Mouse (Mus musculus): ENCODE data around the gene Hspa4.

Hspa4 gene

DNA sequence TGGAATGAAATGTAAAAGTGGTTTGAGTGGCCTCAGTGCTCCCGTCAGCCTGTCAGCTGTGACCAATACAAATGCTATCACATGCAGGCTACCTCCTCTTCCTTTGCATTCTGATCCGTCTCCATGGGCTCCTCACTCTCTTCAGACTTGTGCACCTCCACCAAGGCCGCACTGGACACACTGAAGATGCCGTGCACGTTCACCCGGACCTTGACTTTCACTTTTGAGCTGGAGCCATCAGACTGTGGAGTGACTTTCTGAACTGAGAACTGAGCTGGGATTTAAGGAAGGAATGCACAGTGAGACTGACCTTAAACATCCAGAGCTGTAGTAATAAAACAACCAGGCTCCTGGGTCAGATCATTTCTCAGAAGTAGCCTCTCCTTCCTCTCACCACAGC lies 30.7 kb downstream of the Hspa4 start:
- no peak for TF ChIP-seq GATA4 (IDR thresholded peaks at IDR 0.05; ENCODE audit: insufficient replicate concordance, low read length)

DNA sequence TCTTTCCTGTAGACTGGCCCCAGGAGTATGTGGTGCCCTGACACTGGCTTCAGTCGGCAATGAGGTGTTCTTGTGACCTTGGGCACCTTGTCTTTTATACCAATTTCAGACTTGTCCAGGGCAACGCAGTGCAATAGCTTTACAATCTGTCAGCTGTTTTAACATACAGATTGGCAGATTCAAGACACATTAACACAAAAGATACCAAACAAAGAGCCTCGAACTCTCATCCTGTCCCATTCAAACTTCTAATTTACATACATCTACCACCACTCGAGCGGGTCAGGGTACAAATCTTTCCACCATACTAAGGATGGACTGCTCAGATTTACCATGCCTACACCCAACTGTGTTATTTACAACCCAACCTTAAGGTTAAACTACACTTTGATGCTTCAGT lies 39.7 kb downstream of the Hspa4 start:
- TF ChIP-seq GATA4 (IDR thresholded peaks at IDR 0.05; ENCODE audit: insufficient replicate concordance, low read length) = no peak

DNA sequence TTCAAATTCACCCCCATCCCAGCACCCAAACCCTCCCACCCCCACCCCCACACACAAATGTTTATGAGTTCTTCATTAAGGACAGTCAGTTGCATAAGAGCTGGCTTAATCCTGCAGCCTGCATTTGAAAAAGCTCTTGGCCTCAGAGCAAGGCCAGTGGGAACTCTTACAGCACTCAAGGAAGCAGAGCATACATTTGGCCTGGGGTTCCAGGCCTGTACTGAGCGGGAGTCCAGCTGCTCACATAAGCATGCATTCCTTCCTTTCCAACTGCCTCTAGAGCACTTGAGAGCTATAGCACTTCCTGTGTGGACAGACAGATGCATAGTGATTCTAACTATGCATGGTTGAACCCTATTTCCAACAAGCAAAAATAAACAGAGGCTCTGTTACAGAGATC lies 40.2 kb downstream of the Hspa4 start:
- TF ChIP-seq GATA4 (IDR thresholded peaks at IDR 0.05; ENCODE audit: insufficient replicate concordance, low read length) = no peak

DNA sequence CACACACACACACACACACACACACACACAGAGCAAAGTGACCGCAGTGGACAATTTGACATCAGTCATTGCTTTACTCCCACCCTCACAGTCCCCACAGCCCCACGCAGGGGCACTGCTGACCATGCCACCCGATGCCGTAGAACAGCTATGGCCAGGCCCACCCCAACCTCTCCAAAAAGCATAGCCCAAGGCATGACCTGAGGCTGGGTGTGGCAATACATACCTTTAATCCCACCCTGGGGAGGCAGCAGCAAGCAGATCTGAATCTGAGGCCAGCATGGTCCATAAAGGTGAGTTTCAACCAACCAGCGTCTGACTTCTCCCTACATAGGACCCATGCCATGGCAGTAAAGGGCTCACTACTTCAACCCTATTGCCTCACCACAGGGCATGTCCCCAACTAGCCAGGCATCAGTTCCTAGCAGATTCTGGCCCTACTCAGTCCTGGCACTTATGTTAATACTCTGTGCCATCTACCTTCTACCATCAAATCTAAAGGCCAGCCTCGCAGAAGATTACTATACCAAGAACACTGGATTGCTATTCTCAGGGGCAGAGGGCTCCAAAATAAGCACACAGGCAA lies 41.1 kb downstream of the Hspa4 start:
- TF ChIP-seq GATA4 (IDR thresholded peaks at IDR 0.05; ENCODE audit: insufficient replicate concordance, low read length) = no peak

DNA sequence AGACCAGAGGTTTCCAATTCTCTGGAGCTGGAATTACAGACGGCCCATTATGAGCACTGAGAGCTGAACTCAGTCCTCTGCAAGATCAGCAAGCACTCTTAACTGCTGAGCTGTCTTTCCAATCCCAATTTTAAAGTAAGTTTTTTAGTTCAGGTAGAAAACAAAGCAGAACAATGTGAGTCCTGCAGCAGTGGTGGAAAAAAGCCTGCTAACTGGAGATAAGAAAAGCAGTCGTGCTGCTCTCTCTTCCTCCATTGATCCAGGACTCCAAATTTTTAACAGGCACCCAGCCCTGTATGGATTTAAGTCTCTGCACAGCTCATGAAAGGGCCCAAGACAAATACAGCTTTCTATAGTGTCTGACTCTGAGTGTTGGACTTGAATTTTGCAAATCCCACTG lies 43.3 kb downstream of the Hspa4 start:
- TF ChIP-seq GATA4 (IDR thresholded peaks at IDR 0.05; ENCODE audit: insufficient replicate concordance, low read length) = no peak

DNA sequence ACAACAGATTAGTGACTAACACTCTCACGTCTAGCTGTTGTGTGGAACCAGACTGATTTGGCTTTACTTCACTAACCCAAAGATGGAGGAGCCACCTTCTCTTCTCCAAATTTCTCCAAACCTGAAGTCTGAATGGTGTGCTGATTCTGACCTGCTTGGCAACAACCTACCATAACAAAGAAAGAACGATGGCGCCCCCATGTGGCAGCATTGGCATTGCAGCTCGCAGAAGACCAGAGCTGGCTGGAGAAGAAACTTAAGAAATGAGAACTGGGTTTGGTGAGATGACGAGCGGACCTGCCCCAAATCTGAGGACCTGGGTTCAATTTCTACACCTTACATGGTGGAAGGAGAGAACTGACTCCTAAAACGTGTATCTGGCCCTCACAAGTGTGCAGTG lies 45.3 kb downstream of the Hspa4 start:
- TF ChIP-seq GATA4 (IDR thresholded peaks at IDR 0.05; ENCODE audit: insufficient replicate concordance, low read length) = no peak

DNA sequence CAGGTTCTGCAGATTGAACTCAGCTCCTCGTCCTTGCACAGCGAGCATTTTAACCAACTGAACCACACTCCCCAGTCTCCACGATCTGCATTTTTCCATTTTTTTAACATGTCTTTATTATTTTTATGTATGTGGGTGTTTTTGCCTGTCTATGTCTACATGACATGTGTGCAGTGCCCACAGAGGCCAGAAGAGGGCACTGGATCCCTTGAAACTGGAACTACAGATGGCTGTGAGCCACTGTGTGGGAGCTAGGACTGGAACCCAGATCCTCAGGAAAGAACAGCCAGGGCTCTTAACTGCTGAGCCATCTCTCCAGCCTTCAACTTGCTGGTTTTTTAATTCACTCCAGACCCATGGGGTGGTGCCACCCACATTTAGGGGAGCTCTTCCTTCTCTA lies 45.8 kb downstream of the Hspa4 start:
- TF ChIP-seq GATA4 (IDR thresholded peaks at IDR 0.05; ENCODE audit: insufficient replicate concordance, low read length) = no peak

DNA sequence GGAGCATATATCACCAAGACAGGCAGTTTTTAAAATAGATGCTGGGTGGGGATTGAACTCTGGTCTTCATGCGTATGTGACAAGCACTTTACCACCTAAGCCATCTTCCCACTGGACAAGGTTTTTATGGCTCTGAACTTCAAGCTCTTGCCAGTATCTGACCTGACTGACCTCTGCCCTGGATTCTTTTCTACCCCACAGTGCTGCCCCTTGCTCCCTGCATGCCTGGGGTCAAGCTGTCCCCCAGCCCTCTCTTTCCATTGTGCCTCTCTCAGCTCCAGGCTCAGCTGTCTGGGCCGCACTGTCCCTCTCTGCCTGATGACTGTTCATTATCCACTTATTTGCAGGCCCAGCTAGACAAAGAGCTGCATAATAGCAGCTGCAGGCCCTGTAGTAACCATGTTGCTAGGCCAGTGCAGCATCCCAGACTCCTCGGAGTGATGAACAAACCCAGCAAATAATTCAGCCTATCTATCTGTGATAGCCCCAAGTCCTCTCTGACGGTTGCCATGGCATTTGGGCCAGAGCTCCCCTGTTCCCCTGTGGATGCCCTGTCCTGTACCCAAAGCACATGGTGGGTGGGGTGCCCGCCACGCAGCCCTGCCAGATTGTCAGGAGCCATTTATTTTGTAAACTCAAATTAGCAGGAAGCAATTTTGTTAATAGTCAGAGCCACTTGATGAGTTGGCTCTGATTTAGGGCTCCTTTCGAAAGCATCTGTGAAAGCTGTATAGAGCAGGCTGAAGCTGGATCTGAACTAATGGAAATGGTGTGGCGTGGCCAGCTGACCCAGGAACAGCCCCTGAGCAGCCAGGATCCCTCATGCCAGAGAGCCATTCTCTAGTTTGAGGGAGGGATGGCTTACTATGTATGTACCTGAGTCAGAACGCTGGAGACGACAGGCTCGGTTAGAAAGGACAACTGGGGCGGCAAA lies 47.8 kb downstream of the Hspa4 start:
- no peak for TF ChIP-seq GATA4 (IDR thresholded peaks at IDR 0.05; ENCODE audit: insufficient replicate concordance, low read length)

DNA sequence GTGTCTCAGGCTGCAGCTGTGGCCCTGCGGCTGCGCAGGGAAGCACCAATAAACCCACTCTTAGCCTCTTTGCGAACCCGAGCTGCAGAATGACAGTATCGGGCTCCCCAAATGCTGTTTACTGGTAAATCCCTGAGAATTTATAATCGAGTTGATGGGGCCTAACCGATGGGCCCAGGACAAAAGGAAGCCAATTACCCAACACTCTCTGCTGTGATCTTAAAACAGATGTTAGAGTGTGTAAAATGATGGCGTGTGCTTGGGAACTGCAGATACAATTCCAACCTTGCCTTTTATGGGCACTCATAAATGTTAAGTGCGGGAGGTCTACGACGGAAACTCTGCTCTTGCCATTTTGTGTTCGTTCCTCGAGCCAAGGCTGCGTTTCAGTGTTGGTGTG lies 49.5 kb downstream of the Hspa4 start:
- no peak for TF ChIP-seq GATA4 (IDR thresholded peaks at IDR 0.05; ENCODE audit: insufficient replicate concordance, low read length)

DNA sequence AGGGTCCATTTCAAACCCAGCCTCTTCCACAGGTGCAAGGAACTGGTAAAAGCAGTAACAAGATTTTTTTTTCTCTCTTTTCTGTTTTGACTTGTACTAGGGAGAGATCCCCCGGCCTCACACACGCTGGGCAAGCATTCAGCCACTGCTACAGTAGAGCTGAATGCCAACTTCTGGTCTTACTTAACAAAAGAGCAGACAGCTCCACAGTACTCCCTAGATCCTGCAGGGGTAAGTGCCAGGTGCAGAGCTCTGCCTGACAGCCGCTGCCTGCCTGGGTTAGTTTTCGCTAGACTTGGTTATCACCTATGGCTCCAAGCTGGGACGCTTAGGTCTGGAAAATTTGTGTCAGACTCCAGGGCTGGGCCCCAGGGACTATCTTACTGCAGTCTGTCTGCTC lies 50.6 kb downstream of the Hspa4 start:
- no peak for TF ChIP-seq GATA4 (IDR thresholded peaks at IDR 0.05; ENCODE audit: insufficient replicate concordance, low read length)

DNA sequence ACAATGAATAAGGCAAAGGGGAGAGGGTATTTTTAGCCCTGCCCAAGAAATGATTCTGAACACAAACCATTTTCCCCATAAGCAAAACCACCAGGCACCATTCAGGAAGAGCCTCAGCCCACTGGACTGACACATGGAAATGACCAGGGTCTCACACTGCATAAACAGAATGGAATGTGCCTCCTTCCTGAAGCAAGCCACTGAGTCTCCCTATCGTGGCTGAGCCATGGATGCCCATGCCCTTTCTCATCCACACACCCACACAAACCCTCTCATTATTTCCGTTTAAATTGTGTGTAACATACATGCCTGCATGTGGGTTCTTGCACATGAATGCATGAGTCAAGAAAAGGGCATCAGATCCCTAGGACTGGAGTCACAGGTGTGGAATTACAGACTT lies 54.7 kb downstream of the Hspa4 start:
- no peak for TF ChIP-seq GATA4 (IDR thresholded peaks at IDR 0.05; ENCODE audit: insufficient replicate concordance, low read length)

DNA sequence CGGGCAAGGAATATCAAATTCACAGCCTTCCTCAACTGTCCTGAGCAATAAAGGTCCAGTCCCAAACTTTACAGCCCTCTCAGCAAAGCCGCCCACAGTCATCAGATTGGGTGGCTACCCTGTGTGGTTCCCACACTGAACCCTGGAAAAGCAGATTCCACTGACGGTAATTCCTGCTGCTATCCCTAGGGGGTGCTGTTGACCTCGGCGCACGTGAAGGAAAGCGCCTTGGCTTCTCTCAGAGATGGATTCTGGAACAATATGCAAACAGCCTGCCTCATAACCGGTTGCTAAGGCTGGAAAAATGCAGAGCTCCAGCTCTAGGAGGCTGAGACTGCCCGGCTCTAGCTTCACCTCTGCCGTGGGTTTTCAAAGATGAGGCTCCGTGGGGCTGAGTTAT lies 57.1 kb downstream of the Hspa4 start:
- no peak for TF ChIP-seq GATA4 (IDR thresholded peaks at IDR 0.05; ENCODE audit: insufficient replicate concordance, low read length)

DNA sequence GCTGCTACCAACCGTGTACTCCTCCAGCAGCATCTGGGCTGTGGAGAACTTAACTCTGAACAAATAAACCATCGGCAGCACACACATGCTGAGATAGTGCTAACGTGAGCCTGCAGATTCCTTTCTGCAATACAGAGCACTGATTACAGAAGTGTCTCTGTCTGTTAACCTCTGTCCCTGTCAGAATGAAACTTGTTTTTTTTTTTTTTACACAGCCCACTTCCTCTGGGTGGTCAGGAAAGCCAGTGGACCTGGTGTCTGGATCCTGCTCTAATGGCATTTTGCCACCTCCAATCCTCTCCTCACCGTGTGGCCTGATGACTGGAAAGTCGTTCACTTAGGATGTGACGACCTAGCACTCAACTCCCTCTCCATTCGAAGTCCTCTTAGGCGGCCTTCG lies 66.7 kb downstream of the Hspa4 start:
- no peak for TF ChIP-seq GATA4 (IDR thresholded peaks at IDR 0.05; ENCODE audit: insufficient replicate concordance, low read length)

DNA sequence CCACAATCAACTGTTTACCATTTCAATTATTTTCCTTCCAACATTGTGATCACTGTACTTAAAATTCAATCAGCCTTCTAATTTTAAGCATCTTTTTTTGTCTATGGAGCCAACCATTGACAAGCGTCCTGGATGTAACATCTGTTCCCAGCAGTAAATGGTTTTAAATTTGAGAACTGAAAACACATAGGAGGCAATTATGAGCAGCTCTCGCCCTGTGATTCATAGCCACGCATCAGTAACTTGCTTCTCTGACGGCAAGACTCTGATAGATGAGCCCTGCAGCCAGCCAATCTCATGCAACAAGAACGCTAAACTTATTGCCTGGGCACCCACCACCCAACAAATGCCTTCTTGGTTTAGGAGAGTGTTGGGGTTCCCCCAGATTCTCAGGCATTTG lies 68.4 kb downstream of the Hspa4 start:
- TF ChIP-seq GATA4 (IDR thresholded peaks at IDR 0.05; ENCODE audit: insufficient replicate concordance, low read length) = no peak

DNA sequence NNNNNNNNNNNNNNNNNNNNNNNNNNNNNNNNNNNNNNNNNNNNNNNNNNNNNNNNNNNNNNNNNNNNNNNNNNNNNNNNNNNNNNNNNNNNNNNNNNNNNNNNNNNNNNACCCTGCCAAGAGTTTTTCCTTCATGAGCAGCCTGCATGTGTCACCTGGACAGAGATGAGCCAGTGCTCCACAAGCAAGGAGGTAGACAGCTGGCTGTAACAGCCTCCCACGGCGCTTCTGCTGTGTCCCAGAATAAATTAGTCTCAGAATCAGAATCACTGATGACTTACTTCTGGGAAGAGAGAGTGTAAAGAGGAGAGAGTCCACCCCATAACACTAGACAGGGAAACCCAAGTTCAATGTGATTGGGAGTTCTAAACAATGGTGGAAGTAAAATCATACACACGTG lies 71.2 kb downstream of the Hspa4 start:
- TF ChIP-seq GATA4 (IDR thresholded peaks at IDR 0.05; ENCODE audit: insufficient replicate concordance, low read length) = no peak

DNA sequence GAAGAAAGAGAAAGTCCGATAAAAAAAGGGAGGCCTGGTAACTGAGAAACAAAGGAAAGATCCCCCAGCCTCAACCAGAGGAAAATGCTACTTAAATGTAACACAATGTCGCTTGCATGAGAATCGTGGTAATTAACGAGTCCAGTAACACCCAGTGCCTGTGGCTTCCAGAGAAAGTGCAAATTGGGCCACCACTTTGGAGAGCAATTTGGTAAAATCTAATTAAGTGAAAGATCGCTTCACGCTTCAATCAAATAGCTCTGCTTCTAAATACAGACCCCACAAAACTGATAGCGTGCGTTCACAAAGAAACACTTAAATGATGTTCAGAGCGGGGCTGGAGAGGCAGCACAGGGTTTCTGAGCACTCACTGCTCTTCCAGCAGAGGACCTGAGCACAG lies 89.4 kb downstream of the Hspa4 start:
- no peak for TF ChIP-seq GATA4 (IDR thresholded peaks at IDR 0.05; ENCODE audit: insufficient replicate concordance, low read length)

Data from liver, adult (tissue).